Mouse (Mus musculus) liver, postnatal 0 days (tissue): Measurements from ENCODE around the gene Tbx2. TPM values are rescaled to one million over a fixed set of nuclear protein-coding genes. Genes with fewer than 3 reads are reported as not detected.

Experiments used
- ATAC-seq: fragments of 200-750 bp; cut with Nextera tagmentation; 2 replicates; pipeline ENCODE4 v1.8.0; 2017; ENCODE audit warnings: mild to moderate bottlenecking, moderate library complexity
- DNase-seq: peaks from one replicate; pipeline ENCODE4 v3.0.0-alpha.2; 2016
- H3K27ac ChIP-seq: fragments of 300-500 bp; sonication (generic); 2 replicates; pipeline ENCODE4 v1.5.1; 2014; ENCODE audit warnings: antibody characterized with exemption, moderate library complexity, mild to moderate bottlenecking, low read depth
- H3K27me3 ChIP-seq: fragments of 300-500 bp; sonication (generic); 2 replicates; pipeline ENCODE4 v1.6.1; 2014; ENCODE audit warnings: low read length, control low read depth, mixed read lengths; ENCODE audit not compliant: insufficient read depth
- H3K36me3 ChIP-seq: fragments of 300-500 bp; sonication (generic); replicated peaks from 2 replicates; pipeline ENCODE4 v1.6.1; 2014; ENCODE audit warnings: mild to moderate bottlenecking, control low read depth, low read length, moderate library complexity, mixed read lengths; ENCODE audit not compliant: insufficient read depth
- H3K4me1 ChIP-seq: fragments of 300-500 bp; sonication (generic); 2 replicates; pipeline ENCODE4 v1.6.1; 2014; ENCODE audit warnings: antibody characterized with exemption, mild to moderate bottlenecking, control low read depth; ENCODE audit not compliant: insufficient read depth
- H3K4me2 ChIP-seq: fragments of 300-500 bp; sonication (generic); 2 replicates; pipeline ENCODE4 v1.6.1; 2014; ENCODE audit warnings: low read depth, mild to moderate bottlenecking, low read length, moderate library complexity, mixed read lengths
- H3K4me3 ChIP-seq: fragments of 300-500 bp; sonication (generic); 2 replicates; pipeline ENCODE4 v1.5.1; 2014; ENCODE audit warnings: low read depth, low read length
- H3K9ac ChIP-seq: fragments of 300-500 bp; sonication (generic); replicated peaks from 2 replicates; pipeline ENCODE4 v1.6.1; 2014; ENCODE audit warnings: mild to moderate bottlenecking, moderate library complexity
- H3K9me3 ChIP-seq: fragments of 300-500 bp; sonication (generic); 2 replicates; pipeline ENCODE4 v1.6.1; 2016; ENCODE audit warnings: mild to moderate bottlenecking, control low read depth, low read length, mixed read lengths
- CTCF ChIP-seq: sonication (generic); IDR thresholded peaks from 2 replicates; pipeline ENCODE4 v1.5.1; 2016; ENCODE audit warnings: antibody characterized with exemption, low read depth
- EP300 ChIP-seq: IDR thresholded peaks from 2 replicates; pipeline ENCODE4 v1.6.1; 2016; ENCODE audit warnings: antibody characterized with exemption, low read depth, mild to moderate bottlenecking
- WGBS: fragments of 180-500 bp; shearing (Covaris S2); extraction: QIAGEN DNeasy Blood & Tissue Kit; methylation state at CpG from one replicate; pipeline ENCODE4 v1.1.7; 2014; ENCODE audit not compliant: insufficient replicate concordance; 5-methylcytosine and 5-hydroxymethylcytosine counted together
- polyA plus RNA-seq: library from polyadenylated mRNA; unstranded; fragments of >200 nt; fragmentation: Nextera tagmentation; extraction: Ambion mirVana; gene quantifications from 2 replicates; pipeline ENCODE4 v1.2.1, GENCODE M21; 2015

Tbx2 gene
- 0.66 and 0.75 TPM in 2 replicates for polyA plus RNA-seq

GRCm38 (mm10) chr11:85832231-85832924 is at the start of gene Tbx2:
Tbx2 (plus strand) TSS chr11:85832551.
- 2% methylated on average over 46 of the region's 52 CpGs for WGBS
- H3K4me3 ChIP-seq: peak within 1 kb of the TSS; percentile 52
- peak within 1 kb of the TSS; percentile 57 for H3K9ac ChIP-seq
- H3K9me3 ChIP-seq: no peaks in the 10 kb centered on the region
- H3K27ac ChIP-seq: peak within 1 kb of the TSS; percentile 76
- peak within 1 kb of the TSS; percentile 62 for H3K4me2 ChIP-seq
- ATAC-seq (peak; percentile 47), DNase-seq (peak; percentile 56)
- H3K36me3 ChIP-seq: no peaks in the 10 kb centered on the region
- peaks cover 93% of the 10 kb centered on the region for H3K27me3 ChIP-seq
- TF ChIP-seq CTCF: peak; percentile 16; the same call in 1 of the 2 replicates
- no peak for TF ChIP-seq EP300
- H3K4me1 ChIP-seq: peaks cover 15% of the 10 kb centered on the region

- TF ChIP-seq CTCF: peak; percentile 59
- TF ChIP-seq EP300: no peak
- Histone ChIP-seq H3K4me1 (peaks cover 9% of the 10 kb centered on the region; the same call in 1 of the 2 replicates), H3K4me3 (no peak overlapping the region), H3K27ac (no peak overlapping the region), H3K9me3 (no peaks in the 10 kb centered on the region), H3K36me3 (no peaks in the 10 kb centered on the region), H3K27me3 (peaks cover 43% of the 10 kb centered on the region), H3K9ac (no peak overlapping the region), H3K4me2 (no peak overlapping the region)
- 75% methylated on average over 3 of the region's 3 CpGs for WGBS
- ATAC-seq (0 out of 2 replicates have a peak, but pooled peaks have one; percentile 38), DNase-seq (no peak)
Measured at GRCm38 (mm10) chr11:85786113-85786718, 46.1 kb upstream of the Tbx2 start.

GRCm38 (mm10) chr11:85789750-85790149 is 42.6 kb upstream of the Tbx2 start:
- H3K4me2 ChIP-seq: 0 out of 2 replicates have a peak overlapping the region, but pooled peaks have one; percentile 16
- DNase-seq: no peak
- TF ChIP-seq EP300: no peak
- no peak for TF ChIP-seq CTCF
- H3K27ac ChIP-seq: no peak overlapping the region
- H3K36me3 ChIP-seq: no peaks in the 10 kb centered on the region
- 82% methylated on average over 7 of the region's 7 CpGs for WGBS
- H3K4me3 ChIP-seq: no peak overlapping the region
- no peak overlapping the region for H3K9ac ChIP-seq
- peaks cover 23% of the 10 kb centered on the region for H3K4me1 ChIP-seq
- no peak for ATAC-seq
- H3K27me3 ChIP-seq: peaks cover 31% of the 10 kb centered on the region
- H3K9me3 ChIP-seq: no peaks in the 10 kb centered on the region

- peaks cover 23% of the 10 kb centered on the region for H3K4me1 ChIP-seq
- TF ChIP-seq EP300: peak; percentile 32; the same call in 1 of the 2 replicates
- TF ChIP-seq CTCF: no peak
Measured at GRCm38 (mm10) chr11:85790267-85790666, 42.1 kb upstream of the Tbx2 start.

GRCm38 (mm10) chr11:85791212-85791611 is 41.1 kb upstream of the Tbx2 start:
- Histone ChIP-seq H3K9ac (no peak overlapping the region), H3K27me3 (peaks cover 23% of the 10 kb centered on the region), H3K9me3 (no peaks in the 10 kb centered on the region), H3K27ac (no peak overlapping the region), H3K4me3 (no peak overlapping the region), H3K4me2 (no peak overlapping the region), H3K36me3 (no peaks in the 10 kb centered on the region), H3K4me1 (peaks cover 23% of the 10 kb centered on the region)
- WGBS: 90% methylated on average over 1 of the region's 1 CpGs
- DNase-seq: no peak
- TF ChIP-seq EP300: no peak
- TF ChIP-seq CTCF: no peak
- ATAC-seq: no peak

More at GRCm38 (mm10) chr11:85790267-85790666, 42.1 kb upstream of the Tbx2 start:
- H3K4me2 ChIP-seq: 0 out of 2 replicates have a peak overlapping the region, but pooled peaks have one; percentile 16
- H3K27me3 ChIP-seq: peaks cover 29% of the 10 kb centered on the region
- H3K27ac ChIP-seq: no peak overlapping the region
- DNase-seq (peak; percentile 51), ATAC-seq (peak; percentile 94)
- H3K9me3 ChIP-seq: no peaks in the 10 kb centered on the region
- no peak overlapping the region for H3K9ac ChIP-seq
- H3K36me3 ChIP-seq: no peaks in the 10 kb centered on the region
- H3K4me3 ChIP-seq: no peak overlapping the region
- 41% methylated on average over 2 of the region's 2 CpGs for WGBS

GRCm38 (mm10) chr11:85792534-85793215 is 39.7 kb upstream of the Tbx2 start:
- ATAC-seq (peak; percentile 26; the same call in 1 of the 2 replicates), DNase-seq (no peak)
- H3K36me3 ChIP-seq: no peaks in the 10 kb centered on the region
- no peak for TF ChIP-seq CTCF
- no peak for TF ChIP-seq EP300
- no peak overlapping the region for H3K9ac ChIP-seq
- WGBS: 52% methylated on average over 12 of the region's 12 CpGs
- H3K9me3 ChIP-seq: no peaks in the 10 kb centered on the region
- H3K4me1 ChIP-seq: peaks cover 23% of the 10 kb centered on the region
- H3K4me2 ChIP-seq: 0 out of 2 replicates have a peak overlapping the region, but pooled peaks have one; percentile 6
- no peak overlapping the region for H3K4me3 ChIP-seq
- H3K27ac ChIP-seq: no peak overlapping the region
- peaks cover 16% of the 10 kb centered on the region for H3K27me3 ChIP-seq
